Mouse (Mus musculus) hindbrain, embryonic 12.5 days (tissue): Measurements from ENCODE around the gene Trpv2. TPM values are rescaled to one million over a fixed set of nuclear protein-coding genes. Genes with fewer than 3 reads are reported as not detected.

Experiments
- ATAC-seq: fragments of 200-750 bp; cut with Nextera tagmentation; 2 replicates; pipeline ENCODE4 v1.8.0; 2017; ENCODE audit warnings: moderate TSS enrichment; ENCODE audit not compliant: low FRiP score
- H3K27ac ChIP-seq: fragments of 300-500 bp; sonication (generic); 2 replicates; pipeline ENCODE4 v1.5.1; 2016; ENCODE audit warnings: mild to moderate bottlenecking
- H3K27me3 ChIP-seq: fragments of 300-500 bp; sonication (generic); 2 replicates; pipeline ENCODE4 v1.6.1; 2016; ENCODE audit warnings: mild to moderate bottlenecking
- H3K36me3 ChIP-seq: fragments of 300-500 bp; sonication (generic); 2 replicates; pipeline ENCODE4 v1.6.1; 2016; ENCODE audit warnings: mild to moderate bottlenecking
- H3K4me1 ChIP-seq: fragments of 300-500 bp; sonication (generic); 2 replicates; pipeline ENCODE4 v1.6.1; 2016
- H3K4me2 ChIP-seq: fragments of 300-500 bp; sonication (generic); replicated peaks from 2 replicates; pipeline ENCODE4 v1.6.1; 2016; ENCODE audit warnings: mild to moderate bottlenecking
- H3K4me3 ChIP-seq: fragments of 300-500 bp; sonication (generic); 2 replicates; pipeline ENCODE4 v1.5.1; 2016; ENCODE audit warnings: mild to moderate bottlenecking
- H3K9ac ChIP-seq: fragments of 300-500 bp; sonication (generic); 2 replicates; pipeline ENCODE4 v1.6.1; 2016; ENCODE audit warnings: mild to moderate bottlenecking, moderate library complexity
- H3K9me3 ChIP-seq: fragments of 300-500 bp; sonication (generic); replicated peaks from 2 replicates; pipeline ENCODE4 v1.6.1; 2016; ENCODE audit warnings: mild to moderate bottlenecking
- WGBS: fragments of 180-500 bp; shearing (Covaris S2); methylation state at CpG from one replicate; pipeline ENCODE4 v1.1.7; 2016; 5-methylcytosine and 5-hydroxymethylcytosine counted together
- polyA plus RNA-seq: library from polyadenylated mRNA; unstranded; fragments of >200 nt; fragmentation: Nextera tagmentation; extraction: Ambion mirVana; gene quantifications from 2 replicates; pipeline ENCODE4 v1.2.1, GENCODE M21; 2016

Trpv2 gene
- 10.8 and 14.3 TPM in 2 replicates for polyA plus RNA-seq

- 84% methylated on average over 6 of the region's 6 CpGs for WGBS
- H3K36me3 ChIP-seq: no peaks in the 10 kb centered on the region
- peak within 1 kb of the TSS; percentile 99 for H3K4me2 ChIP-seq
- H3K4me1 ChIP-seq: peaks cover 5% of the 10 kb centered on the region; the same call in 1 of the 2 replicates
- H3K9me3 ChIP-seq: no peaks in the 10 kb centered on the region
- ATAC-seq: no peak
- H3K27ac ChIP-seq: no peak within 1 kb of the TSS
- no peak within 1 kb of the TSS for H3K9ac ChIP-seq
- H3K27me3 ChIP-seq: peaks cover 16% of the 10 kb centered on the region; the same call in 1 of the 2 replicates
- peak within 1 kb of the TSS; percentile 52 for H3K4me3 ChIP-seq
Observed at GRCm38 (mm10) chr11:62573959-62574702, at the start of gene Trpv2. Gene Trpv2 (plus strand): TSS chr11:62574486.

- no peak overlapping the region for H3K9ac ChIP-seq
- H3K4me3 ChIP-seq: peak overlapping the region; percentile 87; the same call in 1 of the 2 replicates
- no peak for ATAC-seq
- no peaks in the 10 kb centered on the region for H3K27me3 ChIP-seq
- H3K27ac ChIP-seq: no peak overlapping the region
- H3K36me3 ChIP-seq: peaks cover 5% of the 10 kb centered on the region
- H3K4me2 ChIP-seq: no peak overlapping the region
- no peaks in the 10 kb centered on the region for H3K9me3 ChIP-seq
- peaks cover 4% of the 10 kb centered on the region for H3K4me1 ChIP-seq
- 89% methylated on average over 8 of the region's 8 CpGs for WGBS
Observed at GRCm38 (mm10) chr11:62537089-62537488, 37.2 kb upstream of the Trpv2 start.

DNA sequence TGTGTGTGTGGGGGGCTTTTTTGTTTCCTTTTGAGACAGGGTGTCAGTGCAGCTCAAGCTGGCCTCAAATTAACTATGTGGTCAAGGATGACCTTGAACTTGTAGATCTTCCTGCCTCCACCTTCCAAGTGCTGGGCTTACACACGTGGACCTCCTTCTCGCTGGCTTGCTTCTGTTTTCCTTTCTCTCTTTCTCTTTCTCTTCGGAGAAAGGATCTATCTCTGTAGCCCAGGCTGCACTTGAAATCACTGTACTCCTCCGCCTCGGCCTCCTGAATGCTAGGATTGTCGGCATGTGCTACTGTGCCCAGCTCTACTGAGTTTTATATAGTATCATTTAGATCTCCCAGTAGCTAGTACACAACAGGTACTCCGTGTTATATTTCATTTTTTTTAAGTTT lies 36.7 kb upstream of the Trpv2 start:
- Histone ChIP-seq H3K4me3 (peak overlapping the region; percentile 87), H3K27me3 (no peaks in the 10 kb centered on the region), H3K4me1 (peaks cover 4% of the 10 kb centered on the region), H3K4me2 (peak overlapping the region; percentile 76), H3K9me3 (no peaks in the 10 kb centered on the region), H3K36me3 (peaks cover 5% of the 10 kb centered on the region), H3K9ac (0 out of 2 replicates have a peak overlapping the region, but pooled peaks have one; percentile 15), H3K27ac (no peak overlapping the region)
- no peak for ATAC-seq
- WGBS: 29% methylated on average over 7 of the region's 7 CpGs

DNA sequence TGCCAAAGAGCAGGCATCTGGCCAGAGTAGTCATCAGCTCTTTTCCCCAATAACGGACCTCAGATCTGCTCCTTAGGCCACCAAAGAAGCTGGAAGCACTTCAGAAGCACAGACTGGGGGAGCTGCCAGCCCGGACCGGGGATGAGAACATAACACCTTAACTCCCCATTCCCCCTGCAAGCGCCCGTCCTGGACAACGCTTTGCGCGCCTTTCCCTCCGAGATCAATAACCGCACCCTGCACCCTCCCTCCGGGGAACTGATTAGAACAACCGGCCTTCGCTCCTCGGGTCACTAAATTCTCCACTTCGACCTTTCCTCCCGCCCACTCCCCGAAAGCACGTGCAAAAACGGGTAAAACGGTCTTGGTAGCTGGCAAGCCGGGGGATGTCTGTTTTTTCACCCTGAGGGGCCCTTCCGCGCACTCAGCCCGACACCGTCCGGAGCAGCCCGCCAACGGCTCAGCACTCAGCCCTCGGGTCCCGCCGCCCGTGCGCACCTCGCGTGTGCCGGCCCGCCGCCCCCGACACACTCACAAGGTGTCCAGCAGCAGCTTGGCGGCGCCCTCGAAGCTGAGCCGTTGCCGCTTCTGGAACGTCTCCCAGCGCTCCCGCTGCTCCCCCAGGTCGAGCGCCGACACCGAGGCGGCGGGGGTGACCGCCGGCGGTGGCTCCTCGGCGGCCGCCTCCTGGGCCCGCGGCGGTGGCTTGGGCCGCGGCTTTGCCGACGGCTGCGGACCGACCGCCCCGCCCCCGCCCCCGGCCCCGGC lies 35.8 kb upstream of the Trpv2 start:
- peak overlapping the region; percentile 76 for H3K4me2 ChIP-seq
- H3K36me3 ChIP-seq: peaks cover 5% of the 10 kb centered on the region
- H3K27ac ChIP-seq: peak overlapping the region; percentile 69
- H3K27me3 ChIP-seq: no peaks in the 10 kb centered on the region
- ATAC-seq: peak; percentile 87
- H3K4me3 ChIP-seq: peak overlapping the region; percentile 87
- peak overlapping the region; percentile 94 for H3K9ac ChIP-seq
- H3K9me3 ChIP-seq: no peaks in the 10 kb centered on the region
- peaks cover 4% of the 10 kb centered on the region for H3K4me1 ChIP-seq
- under 1% methylated on average over 59 of the region's 73 CpGs for WGBS

GRCm38 (mm10) chr11:62539089-62539890 lies 35.0 kb upstream of the Trpv2 start, which contains the start of gene Cenpv:
Gene Cenpv (minus strand): TSS chr11:62539261.
- 6% methylated on average over 54 of the region's 57 CpGs for WGBS
- no peaks in the 10 kb centered on the region for H3K9me3 ChIP-seq

GRCm38 (mm10) chr11:62540167-62540566 lies 34.1 kb upstream of the Trpv2 start:
- Histone ChIP-seq H3K4me1 (peaks cover 4% of the 10 kb centered on the region), H3K4me2 (no peak overlapping the region), H3K27ac (no peak overlapping the region), H3K27me3 (no peaks in the 10 kb centered on the region), H3K4me3 (no peak overlapping the region), H3K9me3 (no peaks in the 10 kb centered on the region), H3K9ac (no peak overlapping the region), H3K36me3 (peaks cover 5% of the 10 kb centered on the region)
- no peak for ATAC-seq
- WGBS: 80% methylated on average over 7 of the region's 7 CpGs

More at GRCm38 (mm10) chr11:62539089-62539890, 35.0 kb upstream of the Trpv2 start, which contains the start of gene Cenpv:
- Histone ChIP-seq H3K4me2 (peak within 1 kb of the TSS; percentile 76), H3K4me3 (peak within 1 kb of the TSS; percentile 87), H3K4me1 (peaks cover 4% of the 10 kb centered on the region), H3K9ac (peak within 1 kb of the TSS; percentile 94), H3K27ac (peak within 1 kb of the TSS; percentile 69), H3K36me3 (peaks cover 5% of the 10 kb centered on the region), H3K27me3 (no peaks in the 10 kb centered on the region)
- peak; percentile 87 for ATAC-seq

GRCm38 (mm10) chr11:62540969-62541368 lies 33.3 kb upstream of the Trpv2 start:
- Histone ChIP-seq H3K9ac (no peak overlapping the region), H3K27ac (no peak overlapping the region), H3K4me3 (no peak overlapping the region), H3K4me1 (peaks cover 4% of the 10 kb centered on the region), H3K36me3 (no peaks in the 10 kb centered on the region), H3K27me3 (no peaks in the 10 kb centered on the region), H3K4me2 (no peak overlapping the region), H3K9me3 (no peaks in the 10 kb centered on the region)
- WGBS: 60% methylated on average over 2 of the region's 2 CpGs
- ATAC-seq: no peak

GRCm38 (mm10) chr11:62541581-62541980 lies 32.7 kb upstream of the Trpv2 start:
- H3K9me3 ChIP-seq: no peaks in the 10 kb centered on the region
- H3K9ac ChIP-seq: no peak overlapping the region
- ATAC-seq: no peak
- no peak overlapping the region for H3K27ac ChIP-seq
- H3K4me1 ChIP-seq: peaks cover 4% of the 10 kb centered on the region
- 80% methylated on average over 8 of the region's 8 CpGs for WGBS
- H3K27me3 ChIP-seq: no peaks in the 10 kb centered on the region
- H3K4me2 ChIP-seq: no peak overlapping the region
- H3K36me3 ChIP-seq: no peaks in the 10 kb centered on the region
- H3K4me3 ChIP-seq: no peak overlapping the region

DNA sequence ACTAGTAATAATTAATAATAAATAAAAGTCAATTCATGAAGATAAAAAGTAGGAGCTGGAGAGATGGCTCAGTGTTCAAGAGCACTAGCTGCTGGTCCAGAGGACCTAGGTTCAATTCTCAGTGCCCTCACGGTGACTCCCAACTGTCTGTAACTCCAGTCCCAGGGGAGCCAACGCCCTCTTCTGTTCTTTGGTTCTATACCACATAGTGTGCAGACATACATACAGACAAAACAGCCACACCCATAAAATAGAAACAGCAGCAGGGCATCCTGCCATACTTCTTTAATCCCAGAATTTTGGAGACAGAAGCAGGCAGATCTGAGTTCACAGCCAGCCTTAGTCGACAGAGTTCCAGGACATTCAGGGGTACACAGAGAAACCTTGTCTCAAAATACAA lies 30.3 kb upstream of the Trpv2 start:
- Histone ChIP-seq H3K4me2 (no peak overlapping the region), H3K9me3 (no peaks in the 10 kb centered on the region), H3K27me3 (no peaks in the 10 kb centered on the region), H3K27ac (no peak overlapping the region), H3K9ac (no peak overlapping the region), H3K36me3 (no peaks in the 10 kb centered on the region), H3K4me1 (no peaks in the 10 kb centered on the region; the same call in 1 of the 2 replicates), H3K4me3 (no peak overlapping the region)
- ATAC-seq: no peak
- WGBS: 97% methylated on average over 3 of the region's 3 CpGs

- no peak for ATAC-seq
- WGBS: 23% methylated on average over 5 of the region's 5 CpGs
Observed at GRCm38 (mm10) chr11:62549782-62550181, 24.5 kb upstream of the Trpv2 start.

DNA sequence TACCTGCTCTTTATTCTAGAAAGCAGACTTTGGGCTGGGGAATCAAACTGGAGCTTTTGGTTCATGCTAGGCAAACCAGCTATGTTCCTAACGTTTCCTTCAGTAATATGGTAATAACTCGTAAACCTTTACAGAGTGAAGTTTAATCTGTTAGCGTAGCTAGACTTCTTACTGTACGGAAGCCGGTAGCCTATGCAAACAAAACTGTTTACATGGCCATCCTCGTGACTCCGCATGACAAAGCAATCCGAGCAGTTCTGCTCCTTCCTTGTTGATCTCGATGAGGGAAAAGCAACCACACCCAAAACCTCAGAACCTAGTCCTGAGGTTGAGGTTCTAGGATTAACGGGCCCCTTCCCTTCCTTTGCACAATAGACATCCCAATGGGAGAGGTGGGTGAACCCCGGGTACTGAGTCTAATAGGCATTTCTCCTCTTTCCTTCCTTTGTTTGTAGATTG lies 24.0 kb upstream of the Trpv2 start:
- H3K27ac ChIP-seq: peak overlapping the region; percentile 99
- no peaks in the 10 kb centered on the region for H3K9me3 ChIP-seq
- H3K36me3 ChIP-seq: peaks cover 17% of the 10 kb centered on the region; the same call in 1 of the 2 replicates
- no peaks in the 10 kb centered on the region for H3K27me3 ChIP-seq
- peaks cover 26% of the 10 kb centered on the region for H3K4me1 ChIP-seq
- H3K9ac ChIP-seq: peak overlapping the region; percentile 95
- no peak; the same call in 1 of the 2 replicates for ATAC-seq
- H3K4me2 ChIP-seq: peak overlapping the region; percentile 76
- 4% methylated on average over 11 of the region's 11 CpGs for WGBS
- H3K4me3 ChIP-seq: peak overlapping the region; percentile 67

More at GRCm38 (mm10) chr11:62549782-62550181, 24.5 kb upstream of the Trpv2 start:
- H3K36me3 ChIP-seq: peaks cover 13% of the 10 kb centered on the region; the same call in 1 of the 2 replicates
- H3K9ac ChIP-seq: peak overlapping the region; percentile 38
- H3K4me2 ChIP-seq: peak overlapping the region; percentile 76
- peak overlapping the region; percentile 99 for H3K27ac ChIP-seq
- no peaks in the 10 kb centered on the region for H3K9me3 ChIP-seq
- H3K27me3 ChIP-seq: no peaks in the 10 kb centered on the region
- peaks cover 21% of the 10 kb centered on the region for H3K4me1 ChIP-seq
- peak overlapping the region; percentile 67 for H3K4me3 ChIP-seq
